Mouse (Mus musculus): ENCODE data around the gene Trim54. TPM values are rescaled to one million over a fixed set of nuclear protein-coding genes. Genes with fewer than 3 reads are reported as not detected.

The Trim54 gene
- polyA plus RNA-seq (2015; fragmentation: Nextera tagmentation; extraction: Ambion mirVana), result 0.33 and 1.5 TPM in 2 replicates

DNA sequence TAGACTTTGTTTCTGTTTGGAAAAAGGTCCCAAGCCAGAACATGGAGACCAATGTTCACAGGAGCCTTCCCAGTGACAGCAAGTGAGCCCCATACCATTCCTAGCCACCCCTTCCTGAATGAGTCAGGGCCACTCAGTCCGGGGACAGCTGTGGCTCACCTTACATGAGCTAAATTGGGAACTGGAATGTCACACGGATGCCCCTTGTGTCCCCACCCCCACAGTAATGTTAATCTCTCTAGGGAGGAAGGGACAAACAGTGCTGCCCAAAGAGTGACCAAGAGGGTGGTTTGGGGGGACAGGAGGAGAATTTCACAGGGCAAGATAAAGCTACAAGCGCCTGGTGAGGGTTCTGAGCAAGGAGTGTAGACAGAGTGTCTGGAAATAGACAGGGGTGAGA lies at the start of gene Trim54:
Gene Trim54 (plus strand): TSS at position 359 of the 400 bp plus-strand sequence.
- no peaks in the 10 kb centered on the region for H3K9me3 ChIP-seq (replicated peaks)
- no peak for ATAC-seq (ENCODE audit: low FRiP score)
- no peak within 1 kb of the TSS for H3K4me3 ChIP-seq (replicated peaks)
- H3K4me2 ChIP-seq, result no peak within 1 kb of the TSS
- 0 out of 2 replicates have a peak, but pooled peaks cover 5% of the 10 kb centered on the region for H3K27me3 ChIP-seq (replicated peaks)
- H3K36me3 ChIP-seq, result no peaks in the 10 kb centered on the region
- H3K9ac ChIP-seq (replicated peaks), result no peak within 1 kb of the TSS
- 50% methylated on average over 3 of the region's 3 CpGs for WGBS
- H3K4me1 ChIP-seq, result no peaks in the 10 kb centered on the region
- no peak within 1 kb of the TSS for H3K27ac ChIP-seq (replicated peaks)

- H3K36me3 ChIP-seq, result peaks cover 88% of the 10 kb centered on the region
- H3K4me2 ChIP-seq, result no peak overlapping the region
- ATAC-seq (ENCODE audit: low FRiP score), result no peak
- H3K9ac ChIP-seq (replicated peaks), result no peak overlapping the region
- no peak overlapping the region for H3K4me3 ChIP-seq (replicated peaks)
- no peaks in the 10 kb centered on the region for H3K9me3 ChIP-seq (replicated peaks)
- H3K27ac ChIP-seq (replicated peaks), result no peak overlapping the region
- 98% methylated on average over 3 of the region's 3 CpGs for WGBS
- H3K27me3 ChIP-seq (replicated peaks), result no peaks in the 10 kb centered on the region
- no peaks in the 10 kb centered on the region for H3K4me1 ChIP-seq
These were observed 46.7 kb upstream of the Trim54 start for GRCm38 (mm10) chr5:31069810-31070209.

- Histone ChIP-seq H3K27me3 (replicated peaks) (no peaks in the 10 kb centered on the region), H3K36me3 (peaks cover 95% of the 10 kb centered on the region), H3K4me1 (no peaks in the 10 kb centered on the region), H3K9me3 (replicated peaks) (no peaks in the 10 kb centered on the region), H3K27ac (replicated peaks) (no peak overlapping the region), H3K4me3 (replicated peaks) (no peak overlapping the region), H3K9ac (replicated peaks) (no peak overlapping the region), H3K4me2 (no peak overlapping the region)
- 96% methylated on average over 2 of the region's 2 CpGs for WGBS
- no peak for ATAC-seq (ENCODE audit: low FRiP score)
These were observed 45.5 kb upstream of the Trim54 start for GRCm38 (mm10) chr5:31071059-31071458.

DNA sequence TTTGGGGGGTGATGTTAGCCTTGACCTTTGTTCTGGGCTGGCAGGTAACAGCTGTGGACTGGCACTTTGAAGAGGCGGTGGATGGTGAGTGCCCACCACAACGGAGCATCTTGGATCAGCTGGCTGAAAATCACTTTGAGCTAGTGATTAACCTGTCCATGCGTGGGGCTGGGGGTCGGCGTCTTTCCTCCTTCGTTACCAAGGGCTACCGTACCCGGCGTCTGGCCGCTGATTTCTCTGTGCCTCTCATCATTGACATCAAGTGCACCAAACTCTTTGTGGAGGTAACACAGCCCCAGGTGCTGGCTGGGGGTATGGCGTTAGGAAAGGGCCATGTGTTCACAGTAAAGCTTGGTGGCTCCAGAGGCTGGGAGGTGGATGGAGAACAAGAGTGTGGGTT lies 44.7 kb upstream of the Trim54 start:
- 96% methylated on average over 11 of the region's 11 CpGs for WGBS
- Histone ChIP-seq H3K27me3 (replicated peaks) (no peaks in the 10 kb centered on the region), H3K4me1 (no peaks in the 10 kb centered on the region), H3K4me2 (no peak overlapping the region), H3K27ac (replicated peaks) (no peak overlapping the region), H3K9me3 (replicated peaks) (no peaks in the 10 kb centered on the region), H3K9ac (replicated peaks) (no peak overlapping the region), H3K4me3 (replicated peaks) (no peak overlapping the region), H3K36me3 (peaks cover 95% of the 10 kb centered on the region)
- no peak for ATAC-seq (ENCODE audit: low FRiP score)

GRCm38 (mm10) chr5:31073176-31073575 lies 43.3 kb upstream of the Trim54 start:
- WGBS, result 92% methylated on average over 12 of the region's 12 CpGs
- Histone ChIP-seq H3K27ac (replicated peaks) (no peak overlapping the region), H3K9ac (replicated peaks) (no peak overlapping the region), H3K4me2 (no peak overlapping the region), H3K4me3 (replicated peaks) (no peak overlapping the region), H3K36me3 (peaks cover 93% of the 10 kb centered on the region), H3K9me3 (replicated peaks) (no peaks in the 10 kb centered on the region), H3K27me3 (replicated peaks) (no peaks in the 10 kb centered on the region), H3K4me1 (no peaks in the 10 kb centered on the region)
- no peak for ATAC-seq (ENCODE audit: low FRiP score)

GRCm38 (mm10) chr5:31076346-31076745 lies 40.2 kb upstream of the Trim54 start:
- H3K9me3 ChIP-seq (replicated peaks), result no peaks in the 10 kb centered on the region
- H3K9ac ChIP-seq (replicated peaks), result no peak overlapping the region
- no peaks in the 10 kb centered on the region for H3K27me3 ChIP-seq (replicated peaks)
- no peak overlapping the region for H3K27ac ChIP-seq (replicated peaks)
- H3K4me1 ChIP-seq, result 0 out of 2 replicates have a peak, but pooled peaks cover 3% of the 10 kb centered on the region
- ATAC-seq (ENCODE audit: low FRiP score), result no peak
- WGBS, result 92% methylated on average over 13 of the region's 13 CpGs
- H3K36me3 ChIP-seq, result peaks cover 71% of the 10 kb centered on the region
- H3K4me3 ChIP-seq (replicated peaks), result no peak overlapping the region
- no peak overlapping the region for H3K4me2 ChIP-seq

GRCm38 (mm10) chr5:31080059-31080794 lies 36.3 kb upstream of the Trim54 start:
- Histone ChIP-seq H3K27me3 (replicated peaks) (no peaks in the 10 kb centered on the region), H3K9ac (replicated peaks) (no peak overlapping the region), H3K27ac (replicated peaks) (no peak overlapping the region), H3K4me3 (replicated peaks) (no peak overlapping the region), H3K36me3 (peaks cover 36% of the 10 kb centered on the region), H3K4me1 (peaks cover 22% of the 10 kb centered on the region), H3K4me2 (no peak overlapping the region), H3K9me3 (replicated peaks) (no peaks in the 10 kb centered on the region)
- no peak for ATAC-seq (ENCODE audit: low FRiP score)
- 82% methylated on average over 13 of the region's 13 CpGs for WGBS

DNA sequence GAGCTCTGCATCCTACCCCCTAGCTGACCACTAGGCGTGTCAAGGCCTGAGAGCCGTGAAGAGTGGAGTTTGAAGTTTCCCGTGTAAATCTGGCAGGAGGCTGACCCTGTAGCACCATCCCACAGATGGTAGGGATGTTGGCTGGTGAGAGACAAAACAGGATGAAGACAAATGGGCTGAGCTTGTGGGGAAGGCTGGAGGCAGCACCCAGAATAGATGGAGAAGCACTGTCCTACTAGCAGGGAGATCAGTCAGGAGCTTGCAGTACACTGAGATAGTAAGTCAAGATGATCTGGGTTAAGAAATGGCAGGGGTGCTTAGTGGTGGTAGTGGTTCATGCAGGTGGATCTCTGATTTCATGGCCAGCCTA lies 35.7 kb upstream of the Trim54 start:
- ATAC-seq (ENCODE audit: low FRiP score), result no peak
- Histone ChIP-seq H3K4me2 (no peak overlapping the region), H3K9ac (replicated peaks) (no peak overlapping the region), H3K4me1 (peaks cover 22% of the 10 kb centered on the region), H3K4me3 (replicated peaks) (no peak overlapping the region), H3K27ac (replicated peaks) (no peak overlapping the region), H3K36me3 (peaks cover 31% of the 10 kb centered on the region), H3K9me3 (replicated peaks) (no peaks in the 10 kb centered on the region), H3K27me3 (replicated peaks) (no peaks in the 10 kb centered on the region)
- 70% methylated on average over 3 of the region's 3 CpGs for WGBS

- Histone ChIP-seq H3K36me3 (peaks cover 26% of the 10 kb centered on the region), H3K27me3 (replicated peaks) (no peaks in the 10 kb centered on the region), H3K4me1 (peaks cover 22% of the 10 kb centered on the region), H3K9me3 (replicated peaks) (no peaks in the 10 kb centered on the region), H3K4me3 (replicated peaks) (no peak overlapping the region), H3K9ac (replicated peaks) (no peak overlapping the region), H3K27ac (replicated peaks) (no peak overlapping the region), H3K4me2 (no peak overlapping the region)
- ATAC-seq (ENCODE audit: low FRiP score), result no peak
- 72% methylated on average over 3 of the region's 3 CpGs for whole genome bisulfite sequencing
These were observed 35.1 kb upstream of the Trim54 start for GRCm38 (mm10) chr5:31081386-31081785.

GRCm38 (mm10) chr5:31082355-31082754 lies 34.2 kb upstream of the Trim54 start:
- H3K27ac ChIP-seq (replicated peaks), result peak overlapping the region; percentile 58; the same call in 1 of the 2 replicates
- no peak for ATAC-seq (ENCODE audit: low FRiP score)
- no peaks in the 10 kb centered on the region for H3K9me3 ChIP-seq (replicated peaks)

GRCm38 (mm10) chr5:31082935-31083625 lies 33.4 kb upstream of the Trim54 start:
- H3K27me3 ChIP-seq (replicated peaks), result peaks cover under 1% of the 10 kb centered on the region; the same call in 1 of the 2 replicates
- H3K36me3 ChIP-seq, result peaks cover 11% of the 10 kb centered on the region
- no peaks in the 10 kb centered on the region for H3K9me3 ChIP-seq (replicated peaks)
- ATAC-seq (ENCODE audit: low FRiP score), result 0 out of 2 replicates have a peak, but pooled peaks have one; percentile 37
- WGBS, result 37% methylated on average over 12 of the region's 12 CpGs
- peak overlapping the region; percentile 58 for H3K27ac ChIP-seq (replicated peaks)
- no peak overlapping the region for H3K9ac ChIP-seq (replicated peaks)
- H3K4me3 ChIP-seq (replicated peaks), result no peak overlapping the region
- no peak overlapping the region for H3K4me2 ChIP-seq
- peaks cover 22% of the 10 kb centered on the region for H3K4me1 ChIP-seq

More at GRCm38 (mm10) chr5:31082355-31082754, 34.2 kb upstream of the Trim54 start:
- no peaks in the 10 kb centered on the region for H3K27me3 ChIP-seq (replicated peaks)
- peaks cover 18% of the 10 kb centered on the region for H3K36me3 ChIP-seq
- H3K4me2 ChIP-seq, result no peak overlapping the region
- H3K4me3 ChIP-seq (replicated peaks), result no peak overlapping the region
- no peak overlapping the region for H3K9ac ChIP-seq (replicated peaks)
- 10% methylated on average over 5 of the region's 5 CpGs for WGBS
- H3K4me1 ChIP-seq, result peaks cover 22% of the 10 kb centered on the region

GRCm38 (mm10) chr5:31083949-31084348 lies 32.6 kb upstream of the Trim54 start:
- peak; percentile 56 for ATAC-seq (ENCODE audit: low FRiP score)
- Histone ChIP-seq H3K27ac (replicated peaks) (peak overlapping the region; percentile 58; the same call in 1 of the 2 replicates), H3K9me3 (replicated peaks) (no peaks in the 10 kb centered on the region), H3K4me1 (peaks cover 22% of the 10 kb centered on the region), H3K4me3 (replicated peaks) (no peak overlapping the region), H3K27me3 (replicated peaks) (peaks cover 7% of the 10 kb centered on the region), H3K9ac (replicated peaks) (no peak overlapping the region), H3K4me2 (no peak overlapping the region), H3K36me3 (peaks cover 2% of the 10 kb centered on the region; the same call in 1 of the 2 replicates)
- WGBS, result 6% methylated on average over 8 of the region's 8 CpGs

Measured in neural tube, embryonic 15.5 days (tissue).